Mouse (Mus musculus) ES-Bruce4 (cell line): ENCODE results near the gene Olfr1065. TPM values are rescaled to one million over a fixed set of nuclear protein-coding genes. Genes with fewer than 3 reads are reported as not detected.
"Not testable (repeated sequence)": the region's sequence is repeated elsewhere in the genome, so short reads cannot be mapped to it uniquely, and the experiment has no call there.

Experiments used
- H3K27ac ChIP-seq: 2 replicates; pipeline ENCODE4 v1.5.1; 2012; ENCODE audit warnings: low read length, inconsistent platforms; ENCODE audit not compliant: insufficient read depth
- H3K27me3 ChIP-seq: 2 replicates; pipeline ENCODE4 v1.6.1; 2012; ENCODE audit warnings: mild to moderate bottlenecking, low read length, inconsistent platforms; ENCODE audit not compliant: control insufficient read depth, poor library complexity, insufficient read depth, severe bottlenecking
- H3K36me3 ChIP-seq: 2 replicates; pipeline ENCODE4 v1.6.1; 2012; ENCODE audit warnings: inconsistent platforms, mild to moderate bottlenecking, low read length, moderate library complexity; ENCODE audit not compliant: control insufficient read depth, poor library complexity, insufficient read depth, severe bottlenecking
- H3K4me1 ChIP-seq: one replicate; pipeline ENCODE4 v1.8.1; 2011; ENCODE audit warnings: low read length; ENCODE audit not compliant: control insufficient read depth, insufficient read depth
- H3K4me3 ChIP-seq: 2 replicates; pipeline ENCODE4 v1.5.1; 2011; ENCODE audit warnings: low read depth, mild to moderate bottlenecking, low read length
- H3K9ac ChIP-seq: 2 replicates; pipeline ENCODE4 v1.6.1; 2012; ENCODE audit warnings: low read depth, mild to moderate bottlenecking, inconsistent platforms; ENCODE audit not compliant: poor library complexity, severe bottlenecking
- H3K9me3 ChIP-seq: replicated peaks from 2 replicates; pipeline ENCODE4 v1.6.1; 2012; ENCODE audit warnings: mild to moderate bottlenecking, low read length, inconsistent platforms; ENCODE audit not compliant: control insufficient read depth, poor library complexity, insufficient read depth, severe bottlenecking
- CTCF ChIP-seq: IDR thresholded peaks from one replicate; pipeline ENCODE4 v1.8.1; 2011; ENCODE audit warnings: low read depth, low read length
- EP300 ChIP-seq: IDR thresholded peaks from 2 replicates; pipeline ENCODE4 v1.6.1; 2011; ENCODE audit warnings: low read depth, low read length; ENCODE audit not compliant: insufficient read depth
- POLR2A ChIP-seq: IDR thresholded peaks from one replicate; pipeline ENCODE4 v1.8.1; 2011; ENCODE audit warnings: low read length; ENCODE audit not compliant: insufficient read depth
- polyA plus RNA-seq: library from polyadenylated mRNA; stranded (reverse); fragments of >200 nt; gene quantifications from 2 replicates; pipeline ENCODE4 v1.2.4, GENCODE M21; 2011; ENCODE audit warnings: low read depth; ENCODE audit not compliant: missing spikeins, insufficient read depth, insufficient read length

The Olfr1065 gene
- not detected in 2 replicates for polyA plus RNA-seq

DNA sequence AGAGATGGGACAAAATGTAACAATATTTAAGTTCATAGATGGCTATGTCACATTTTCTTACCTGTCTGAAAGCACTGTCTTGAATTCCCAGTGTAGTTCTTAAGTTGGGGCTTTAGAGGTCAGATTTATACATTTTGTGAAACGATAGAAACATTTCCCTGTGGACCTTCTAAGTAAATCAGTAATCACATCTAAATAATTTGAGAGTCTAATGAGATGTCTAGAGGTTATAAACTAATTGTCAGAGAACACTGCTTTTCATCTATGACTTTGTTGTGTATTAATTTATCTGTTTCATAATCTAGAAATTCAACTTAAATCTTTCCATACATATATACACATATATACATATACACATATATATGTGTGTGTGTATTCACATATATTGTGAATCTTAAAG lies at the start of gene Olfr1065:
Gene Olfr1065 (minus strand): TSS at position 101 of the 400 bp plus-strand sequence.
- H3K9me3 ChIP-seq, H3K36me3 ChIP-seq, H3K27me3 ChIP-seq, H3K9ac ChIP-seq, H3K27ac ChIP-seq, H3K4me1 ChIP-seq, H3K4me3 ChIP-seq: not testable (repeated sequence)

DNA sequence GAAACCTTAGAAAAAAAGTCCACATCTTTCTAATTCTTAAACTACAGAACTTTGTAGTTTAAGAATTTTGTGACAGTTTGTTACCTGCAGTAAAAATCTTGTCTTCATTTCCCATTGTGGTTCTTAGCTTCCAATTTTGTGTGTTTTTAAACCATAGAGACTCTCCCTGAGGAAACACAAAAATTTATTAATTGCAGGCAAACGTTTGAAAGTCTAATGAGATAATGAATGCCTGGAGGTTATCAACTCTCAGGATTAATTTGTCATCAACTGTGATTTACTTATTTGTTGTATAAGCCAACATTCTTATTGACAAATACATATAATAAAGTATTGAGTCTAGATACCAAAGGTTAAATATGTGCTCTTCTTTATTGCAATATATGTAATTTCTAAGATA lies 36.9 kb upstream of the Olfr1065 start, which contains the start of gene Olfr228:
Gene Olfr228 (minus strand): TSS at position 101 of the 400 bp plus-strand sequence.
- no peak within 1 kb of the TSS for H3K27ac ChIP-seq
- H3K4me3 ChIP-seq: no peak within 1 kb of the TSS
- no peaks in the 10 kb centered on the region for H3K4me1 ChIP-seq
- TF ChIP-seq CTCF (no peak), EP300 (no peak), POLR2A (no peak)
- H3K9me3 ChIP-seq: no peaks in the 10 kb centered on the region
- H3K36me3 ChIP-seq: no peaks in the 10 kb centered on the region
- H3K9ac ChIP-seq: no peak within 1 kb of the TSS
- no peaks in the 10 kb centered on the region for H3K27me3 ChIP-seq

DNA sequence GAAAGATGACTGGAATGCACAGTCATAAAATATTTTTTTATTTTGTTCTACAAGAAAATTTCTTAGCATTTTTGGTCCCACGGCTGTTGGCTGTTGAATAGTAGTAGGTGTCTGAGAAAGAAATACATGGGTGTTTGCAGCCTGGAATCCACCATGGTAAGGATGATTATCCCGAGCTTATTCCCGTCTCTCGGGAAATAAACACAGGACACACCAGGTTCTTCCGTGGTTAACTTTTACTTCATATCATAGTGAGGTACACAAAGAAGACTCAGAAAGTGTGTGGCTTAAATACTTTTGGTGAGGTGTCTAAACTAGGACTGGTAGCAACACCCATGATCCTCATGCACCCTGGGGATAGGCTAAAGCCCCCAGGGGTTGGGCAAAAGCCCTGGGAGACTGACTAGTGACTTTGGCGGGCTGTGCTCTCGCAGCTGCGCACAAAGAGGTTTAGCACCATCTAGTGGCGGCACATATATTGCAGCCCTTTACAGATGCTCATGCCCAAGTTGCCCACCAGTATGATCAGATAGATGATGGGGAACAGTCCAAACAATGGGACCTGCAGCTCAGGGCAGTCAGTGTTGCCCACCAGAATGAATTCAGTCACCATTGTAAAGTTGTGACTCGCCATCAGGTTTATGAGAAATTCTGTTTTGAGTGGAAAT lies 14.2 kb upstream of the Olfr1065 start:
- Histone ChIP-seq H3K27me3 (no peaks in the 10 kb centered on the region), H3K36me3 (no peaks in the 10 kb centered on the region), H3K9me3 (no peaks in the 10 kb centered on the region), H3K27ac (no peak overlapping the region), H3K4me3 (no peak overlapping the region), H3K4me1 (no peaks in the 10 kb centered on the region), H3K9ac (no peak overlapping the region)
- TF ChIP-seq EP300 (no peak), CTCF (peak; percentile 64)

DNA sequence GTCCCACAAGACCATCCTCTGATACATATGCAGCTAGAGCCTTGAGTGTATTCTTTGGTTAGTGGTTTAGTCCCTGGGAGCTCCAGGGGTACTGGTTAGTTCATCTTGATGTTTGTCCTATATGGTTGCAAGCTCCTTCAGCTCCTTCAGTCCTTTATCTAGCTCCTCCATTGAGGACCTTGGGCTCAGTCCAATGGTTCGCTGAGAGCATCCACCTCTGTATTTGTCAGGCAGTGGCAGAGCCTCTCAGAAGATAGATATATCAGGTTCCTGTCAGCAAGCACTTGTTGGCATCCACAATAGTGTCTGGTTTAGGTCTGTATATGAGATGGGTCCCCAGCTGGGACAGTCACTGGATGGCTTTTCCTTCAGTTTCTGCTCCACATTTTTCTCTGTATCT lies 10.0 kb upstream of the Olfr1065 start:
- no peaks in the 10 kb centered on the region for H3K9me3 ChIP-seq
- no peak for TF ChIP-seq POLR2A
- TF ChIP-seq EP300: no peak
- TF ChIP-seq CTCF: no peak
- no peak overlapping the region for H3K9ac ChIP-seq
- H3K27me3 ChIP-seq: no peaks in the 10 kb centered on the region
- H3K4me3 ChIP-seq: no peak overlapping the region
- no peaks in the 10 kb centered on the region for H3K4me1 ChIP-seq
- H3K36me3 ChIP-seq: no peaks in the 10 kb centered on the region
- H3K27ac ChIP-seq: no peak overlapping the region

DNA sequence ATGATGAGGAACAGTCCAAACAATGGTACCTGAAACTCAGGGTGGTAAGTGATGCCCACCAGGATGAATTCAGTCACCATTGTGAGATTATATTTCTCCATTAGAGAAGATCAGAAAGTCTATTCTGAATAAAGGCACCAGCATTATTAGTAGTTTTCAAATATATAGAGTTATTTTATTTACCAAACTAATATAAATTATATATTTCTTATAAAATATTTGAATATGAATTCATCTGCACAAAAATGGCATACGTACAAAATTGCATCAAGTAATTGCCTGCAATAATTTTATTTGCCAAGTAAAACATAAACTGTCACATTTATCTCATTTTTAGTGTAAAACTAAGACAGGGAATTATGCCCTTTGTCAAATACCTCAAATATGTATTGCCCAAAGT lies 5.8 kb upstream of the Olfr1065 start, which contains the start of gene Olfr1066:
Gene Olfr1066 (minus strand): TSS at position 101 of the 400 bp plus-strand sequence.
- H3K36me3 ChIP-seq: no peaks in the 10 kb centered on the region
- H3K27ac ChIP-seq: no peak within 1 kb of the TSS
- TF ChIP-seq CTCF (no peak), EP300 (no peak), POLR2A (no peak)
- H3K27me3 ChIP-seq: no peaks in the 10 kb centered on the region
- H3K9me3 ChIP-seq: no peaks in the 10 kb centered on the region
- no peak within 1 kb of the TSS for H3K4me3 ChIP-seq
- no peaks in the 10 kb centered on the region for H3K4me1 ChIP-seq
- H3K9ac ChIP-seq: no peak within 1 kb of the TSS

DNA sequence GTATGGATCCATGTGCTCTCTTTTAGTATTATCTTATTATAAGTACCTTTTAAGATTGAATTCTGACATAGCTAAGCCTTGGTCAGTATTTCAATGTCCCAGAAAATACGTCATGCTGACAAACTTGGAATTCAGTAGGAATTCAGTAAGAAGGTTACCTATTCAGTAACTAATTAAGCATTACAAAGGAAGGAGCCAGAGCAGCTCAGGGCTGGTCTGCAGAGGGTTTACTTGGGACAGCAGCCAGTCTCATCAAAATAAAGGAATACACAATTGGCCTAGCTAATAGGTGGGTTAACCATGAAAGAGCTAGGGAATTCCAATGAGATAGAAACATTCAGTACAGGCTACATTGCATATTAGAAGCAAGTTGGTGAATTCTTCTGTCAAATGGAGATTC lies 8.3 kb downstream of the Olfr1065 start:
- H3K4me1 ChIP-seq, H3K4me3 ChIP-seq, H3K9ac ChIP-seq, H3K9me3 ChIP-seq, H3K36me3 ChIP-seq, H3K27me3 ChIP-seq: not testable (repeated sequence)
- peak overlapping the region; percentile 73; the same call in 1 of the 2 replicates for H3K27ac ChIP-seq

DNA sequence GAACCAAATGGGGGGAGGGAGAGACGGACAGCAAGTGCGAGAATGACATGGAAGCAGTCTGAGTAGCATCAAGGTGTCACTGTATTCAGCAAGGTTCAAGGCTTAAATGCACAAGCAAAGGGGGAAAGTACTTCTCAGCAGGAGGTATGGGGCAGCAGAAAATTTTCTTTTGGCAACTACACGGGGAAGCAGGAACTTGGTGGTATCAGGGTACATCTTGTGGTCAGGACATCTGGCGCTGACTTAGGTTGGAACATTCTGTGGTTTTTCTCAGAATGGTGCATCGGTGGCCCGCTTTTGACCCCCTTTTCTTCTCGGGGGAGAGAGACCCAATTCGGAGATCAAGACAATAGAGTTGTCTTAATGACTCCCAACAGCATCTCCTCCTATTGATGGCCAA lies 21.9 kb downstream of the Olfr1065 start:
- H3K27ac ChIP-seq, H3K27me3 ChIP-seq, H3K9me3 ChIP-seq, H3K4me3 ChIP-seq, H3K9ac ChIP-seq, H3K4me1 ChIP-seq, H3K36me3 ChIP-seq: not testable (repeated sequence)

DNA sequence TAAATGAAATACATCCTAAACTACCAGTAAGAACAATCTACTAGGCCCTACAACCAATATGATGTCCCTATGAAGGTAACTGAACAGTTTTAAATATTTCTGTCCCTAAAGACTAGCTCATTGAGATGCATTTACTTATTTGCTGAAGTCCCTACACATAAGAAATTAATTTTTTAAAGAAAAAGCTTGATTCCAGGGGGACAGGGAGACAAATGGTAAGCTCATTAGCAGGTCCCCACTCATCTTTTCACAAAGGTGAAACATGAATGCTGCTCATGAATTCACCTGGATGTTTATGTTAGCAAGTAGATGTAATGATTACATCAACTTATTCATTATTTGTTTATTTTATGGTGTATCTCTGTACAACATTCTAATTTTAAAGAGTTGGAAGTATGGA lies 23.7 kb downstream of the Olfr1065 start, which contains the start of gene Olfr1062:
Gene Olfr1062 (minus strand): TSS at position 101 of the 400 bp plus-strand sequence.
- not testable (repeated sequence) for H3K27ac ChIP-seq, H3K4me1 ChIP-seq, H3K36me3 ChIP-seq, H3K9ac ChIP-seq, H3K9me3 ChIP-seq, H3K27me3 ChIP-seq, H3K4me3 ChIP-seq
